Mouse (Mus musculus): ENCODE results near the gene Dnajc17. TPM values are rescaled to one million over a fixed set of nuclear protein-coding genes. Genes with fewer than 3 reads are reported as not detected.

Dnajc17 gene
- 10 to 100 TPM; 18.4 to 26.2 TPM for total RNA-seq (2023)

GRCm38 (mm10) chr2:119208344-119209175 is at the start of gene Dnajc17, which contains the start of gene Zfyve19:
Gene Dnajc17, minus strand, starts transcription at chr2:119208795.
Gene Zfyve19, plus strand, starts transcription at chr2:119208617.

GRCm38 (mm10) chr2:119237210-119237870 is 28.7 kb upstream of the Dnajc17 start, which contains the start of gene Spint1:
Gene Spint1, plus strand, starts transcription at chr2:119237362.

GRCm38 (mm10) chr2:119229775-119230704 is 21.4 kb upstream of the Dnajc17 start, which contains the start of gene Ppp1r14d:
Gene Ppp1r14d, minus strand, starts transcription at chr2:119229906.

GRCm38 (mm10) chr2:119173991-119174651 is 34.5 kb downstream of the Dnajc17 start, which contains the start of gene Gm14137:
Gene Gm14137, plus strand, starts transcription at chr2:119174509.

GRCm38 (mm10) chr2:119166901-119167865 is 41.4 kb downstream of the Dnajc17 start, which contains the start of gene Gchfr:
Gene Gchfr, plus strand, starts transcription at chr2:119167773.

GRCm38 (mm10) chr2:119156681-119157572 is 51.7 kb downstream of the Dnajc17 start, which contains the start of gene Rmdn3:
Gene Rmdn3, minus strand, starts transcription at chr2:119157034.

Other genes starting within 250 kb of the Dnajc17 start
- gene Ccdc32, start 179.4 kb downstream of the Dnajc17 start, total RNA-seq (2023): 10 to 100 TPM; 12.8 to 13.5 TPM
- gene Rpusd2, start 174.0 kb downstream of the Dnajc17 start, total RNA-seq (2023): 10 to 100 TPM; 20.5 to 20.9 TPM
- 1 to 10 TPM; 1.5 to 2.9 TPM for gene Knl1, start 161.7 kb downstream of the Dnajc17 start, total RNA-seq (2023)
- 1 to 10 TPM; 2.4 to 4.1 TPM for gene Rad51, start 96.0 kb downstream of the Dnajc17 start, total RNA-seq (2023)
- gene Rmdn3, start 51.8 kb downstream of the Dnajc17 start, total RNA-seq (2023): 10 to 100 TPM; 25.9 to 28.7 TPM
- not detected for gene Gchfr, start 41.0 kb downstream of the Dnajc17 start, total RNA-seq (2023)
- gene Gm14137, start 34.3 kb downstream of the Dnajc17 start, total RNA-seq (2023): not detected
- 10 to 100 TPM; 30.2 to 31.0 TPM for gene Zfyve19, start 178 bp downstream of the Dnajc17 start, total RNA-seq (2023)
- not detected for gene Ppp1r14d, start 21.1 kb upstream of the Dnajc17 start, total RNA-seq (2023)
- gene Spint1, start 28.6 kb upstream of the Dnajc17 start, total RNA-seq (2023): under 1 TPM in 1 of 2 experiments, not detected in 1; 0.24 TPM
- not detected for gene Rhov, start 62.5 kb upstream of the Dnajc17 start, total RNA-seq (2023)
- gene Vps18, start 79.9 kb upstream of the Dnajc17 start, total RNA-seq (2023): 10 to 100 TPM; 19.0 to 24.7 TPM
- gene Dll4, start 117.0 kb upstream of the Dnajc17 start, total RNA-seq (2023): under 1 TPM in 1 of 2 experiments, not detected in 1; 0.32 TPM
- gene Chac1, start 142.4 kb upstream of the Dnajc17 start, total RNA-seq (2023): not detected

All from T-cell, adult 66 days (primary cell).